Mouse (Mus musculus) forebrain, embryonic 14.5 days (tissue): ENCODE measurements around the gene Alk. TPM values are rescaled to one million over a fixed set of nuclear protein-coding genes. Genes with fewer than 3 reads are reported as not detected.

ENCODE experiments used
- ATAC-seq: fragments of 200-750 bp; cut with Nextera tagmentation; 2 replicates; pipeline ENCODE4 v1.8.0; 2017; ENCODE audit warnings: mild to moderate bottlenecking, moderate library complexity
- DNase-seq: peaks from one replicate; pipeline ENCODE4 v3.0.0-alpha.2; 2015; ENCODE audit warnings: low spot score
- H3K27ac ChIP-seq: fragments of 300-500 bp; sonication (generic); 2 replicates; pipeline ENCODE4 v1.5.1; 2014; ENCODE audit warnings: low read depth, mild to moderate bottlenecking, control low read depth, low read length, moderate library complexity
- H3K27me3 ChIP-seq: fragments of 300-500 bp; sonication (generic); replicated peaks from 2 replicates; pipeline ENCODE4 v1.6.1; 2014; ENCODE audit warnings: low read length, control low read depth, mixed read lengths; ENCODE audit not compliant: control insufficient read depth, insufficient read depth
- H3K36me3 ChIP-seq: fragments of 300-500 bp; sonication (generic); 2 replicates; pipeline ENCODE4 v1.6.1; 2014; ENCODE audit warnings: low read length, control low read depth; ENCODE audit not compliant: control insufficient read depth, insufficient read depth
- H3K4me1 ChIP-seq: fragments of 300-500 bp; sonication (generic); 2 replicates; pipeline ENCODE4 v1.6.1; 2014; ENCODE audit warnings: antibody characterized with exemption, low read length, control low read depth; ENCODE audit not compliant: control insufficient read depth, insufficient read depth
- H3K4me2 ChIP-seq: fragments of 300-500 bp; sonication (generic); 2 replicates; pipeline ENCODE4 v1.6.1; 2014; ENCODE audit warnings: mild to moderate bottlenecking, control low read depth, low read length
- H3K4me3 ChIP-seq: fragments of 300-500 bp; sonication (generic); 2 replicates; pipeline ENCODE4 v1.5.1; 2014; ENCODE audit warnings: low read depth, low read length, control low read depth
- H3K9ac ChIP-seq: fragments of 300-500 bp; sonication (generic); 2 replicates; pipeline ENCODE4 v1.6.1; 2014; ENCODE audit warnings: mild to moderate bottlenecking, low read length, control low read depth, moderate library complexity
- H3K9me3 ChIP-seq: fragments of 300-500 bp; sonication (generic); replicated peaks from 2 replicates; pipeline ENCODE4 v1.6.1; 2016; ENCODE audit warnings: low read length, control low read depth, mixed read lengths; ENCODE audit not compliant: control insufficient read depth
- WGBS: fragments of 180-500 bp; shearing (Covaris S2); extraction: QIAGEN DNeasy Blood & Tissue Kit; methylation state at CpG from one replicate; pipeline ENCODE4 v1.1.7; 2014; 5-methylcytosine and 5-hydroxymethylcytosine counted together
- polyA plus RNA-seq: library from polyadenylated mRNA; unstranded; fragments of >200 nt; fragmentation: Nextera tagmentation; extraction: Ambion mirVana; gene quantifications from 2 replicates; pipeline ENCODE4 v1.2.1, GENCODE M21; 2014

Gene Alk
- polyA plus RNA-seq, 1 experiment from 2014 or later = 0.55 TPM

DNA sequence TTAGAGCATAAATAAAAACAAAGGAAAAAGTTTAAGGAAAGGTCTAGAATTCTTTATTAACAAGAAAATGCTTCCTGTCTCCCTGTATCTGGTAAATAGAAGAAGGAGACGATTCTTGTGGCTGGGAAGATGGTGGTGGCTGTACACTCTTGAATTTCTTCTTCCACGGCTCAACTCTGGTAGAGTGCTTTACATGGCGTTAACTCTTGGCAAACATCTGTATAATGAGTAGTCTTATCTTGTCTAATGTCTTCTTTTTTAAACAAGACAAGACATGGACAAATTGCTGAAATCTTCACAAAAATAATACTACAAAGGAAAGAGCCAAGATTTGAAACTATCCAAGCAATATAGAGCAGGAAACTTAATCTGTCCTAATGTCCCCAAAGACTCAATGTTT, 202.6 kb downstream of the Alk start:
- DNase-seq (no peak), ATAC-seq (no peak)
- no peak overlapping the region for H3K9ac ChIP-seq
- H3K9me3 ChIP-seq = no peaks in the 10 kb centered on the region
- no peaks in the 10 kb centered on the region for H3K27me3 ChIP-seq
- H3K27ac ChIP-seq = no peak overlapping the region
- H3K4me1 ChIP-seq = no peaks in the 10 kb centered on the region
- no peak overlapping the region for H3K4me2 ChIP-seq
- no peaks in the 10 kb centered on the region for H3K36me3 ChIP-seq
- no peak overlapping the region for H3K4me3 ChIP-seq
- 92% methylated on average over 3 of the region's 3 CpGs for WGBS

DNA sequence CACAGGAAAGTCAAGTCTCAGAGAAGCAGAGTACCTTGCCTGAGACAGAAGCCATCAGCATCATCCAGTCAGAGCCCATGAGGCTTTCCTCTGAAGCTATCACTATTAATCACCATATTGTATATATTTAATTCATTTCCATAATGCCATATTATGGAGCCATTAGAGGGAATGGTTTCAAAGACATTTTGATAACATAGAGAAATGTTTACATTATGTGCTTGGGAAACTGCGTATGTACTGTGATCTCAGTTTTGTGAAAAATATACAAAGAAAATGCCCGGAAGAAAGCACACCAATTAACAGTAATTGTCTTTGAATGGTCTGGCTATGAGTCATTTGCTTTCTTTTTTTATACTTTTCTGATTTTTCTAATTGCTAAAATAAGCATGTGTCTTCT, 203.1 kb downstream of the Alk start:
- Histone ChIP-seq H3K36me3 (no peaks in the 10 kb centered on the region), H3K27me3 (no peaks in the 10 kb centered on the region), H3K4me2 (no peak overlapping the region), H3K4me3 (no peak overlapping the region), H3K9ac (no peak overlapping the region), H3K4me1 (no peaks in the 10 kb centered on the region), H3K9me3 (no peaks in the 10 kb centered on the region), H3K27ac (no peak overlapping the region)
- DNase-seq = no peak
- ATAC-seq = no peak
- 72% methylated on average over 2 of the region's 2 CpGs for WGBS

DNA sequence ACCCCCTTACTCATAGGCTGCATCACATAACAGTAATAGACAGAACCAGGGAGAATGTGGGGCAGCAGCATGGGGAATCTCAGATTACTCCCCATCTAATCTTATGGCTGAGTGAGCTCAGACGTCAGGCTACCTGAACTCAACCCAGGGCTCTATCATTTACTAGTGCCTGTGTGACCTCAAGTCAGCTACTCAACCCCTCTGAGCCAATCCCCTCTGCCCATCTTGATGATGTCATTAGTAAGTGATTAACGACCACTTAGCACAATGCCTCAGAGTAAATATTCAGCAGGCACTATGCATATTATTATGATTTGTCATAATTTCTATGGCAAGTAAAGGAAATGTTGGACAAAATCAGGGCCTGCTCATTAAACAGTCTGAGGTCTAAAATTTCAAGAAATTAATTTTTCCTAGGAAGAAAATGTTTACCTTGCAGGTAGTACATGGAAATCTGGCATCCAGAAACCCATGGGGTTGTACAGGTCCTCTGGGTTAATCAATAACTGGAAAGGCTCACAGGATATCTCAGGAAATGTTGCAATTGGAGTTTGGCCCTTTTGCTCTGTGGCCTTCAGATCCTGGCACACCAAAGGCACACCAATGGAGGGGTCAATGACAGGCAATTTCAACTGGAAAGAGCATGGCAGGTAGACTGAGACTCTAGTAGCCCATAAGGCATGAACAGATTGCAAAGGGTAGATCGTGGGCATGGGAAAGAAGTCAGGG, 204.9 kb downstream of the Alk start:
- Histone ChIP-seq H3K4me1 (no peaks in the 10 kb centered on the region), H3K36me3 (no peaks in the 10 kb centered on the region), H3K9ac (no peak overlapping the region), H3K27ac (no peak overlapping the region), H3K4me3 (no peak overlapping the region), H3K9me3 (no peaks in the 10 kb centered on the region), H3K4me2 (no peak overlapping the region), H3K27me3 (no peaks in the 10 kb centered on the region)
- no peak for ATAC-seq
- no peak for DNase-seq
- 75% methylated on average over 3 of the region's 3 CpGs for WGBS

DNA sequence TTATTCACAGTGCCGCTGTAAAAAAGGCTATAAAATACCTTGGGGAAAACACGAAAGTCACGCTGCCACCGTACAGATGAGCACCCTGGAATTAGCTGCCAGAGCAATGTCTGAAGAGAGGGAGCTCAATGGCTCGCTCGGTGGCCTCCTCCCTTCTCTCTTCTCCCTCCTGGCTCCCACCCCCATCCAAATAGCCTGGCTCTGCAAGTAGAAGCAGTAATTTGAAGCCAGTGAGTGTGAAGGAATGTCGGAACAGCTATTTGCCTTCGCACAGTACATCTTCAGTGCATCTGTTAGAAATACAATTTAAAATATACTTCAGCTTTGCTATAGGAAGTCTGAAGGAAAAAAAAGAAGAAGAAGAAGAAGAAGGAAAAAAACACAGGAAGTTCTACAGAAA, 208.5 kb downstream of the Alk start:
- H3K4me1 ChIP-seq = no peaks in the 10 kb centered on the region
- no peak for DNase-seq
- H3K4me3 ChIP-seq = no peak overlapping the region
- no peaks in the 10 kb centered on the region for H3K27me3 ChIP-seq
- ATAC-seq = no peak
- H3K9me3 ChIP-seq = no peaks in the 10 kb centered on the region
- no peak overlapping the region for H3K9ac ChIP-seq
- no peak overlapping the region for H3K4me2 ChIP-seq
- whole genome bisulfite sequencing = 59% methylated on average over 8 of the region's 8 CpGs
- no peak overlapping the region for H3K27ac ChIP-seq
- H3K36me3 ChIP-seq = no peaks in the 10 kb centered on the region

DNA sequence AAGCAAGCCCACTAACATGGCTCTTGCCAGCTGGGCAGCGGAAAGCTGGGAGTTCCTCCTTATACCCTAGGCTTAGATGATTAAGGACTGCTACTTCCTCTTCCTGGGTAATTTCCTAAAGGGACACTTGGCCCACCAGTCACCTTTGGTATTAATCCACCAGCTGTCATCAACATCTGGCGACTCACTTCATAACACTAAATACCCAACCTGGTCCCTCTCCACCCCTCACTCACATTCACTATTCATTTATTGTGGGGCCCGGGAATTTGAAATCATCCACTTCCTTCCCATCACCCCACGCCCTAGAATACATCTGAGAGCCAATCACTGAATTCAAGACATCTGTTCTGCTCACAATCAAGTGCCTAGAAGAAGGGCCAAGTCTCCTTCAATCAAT, 235.4 kb downstream of the Alk start:
- DNase-seq (no peak), ATAC-seq (no peak)
- no peaks in the 10 kb centered on the region for H3K36me3 ChIP-seq
- H3K4me2 ChIP-seq = no peak overlapping the region
- H3K9me3 ChIP-seq = no peaks in the 10 kb centered on the region
- H3K4me3 ChIP-seq = no peak overlapping the region
- no peaks in the 10 kb centered on the region for H3K27me3 ChIP-seq
- WGBS = 88% methylated on average over 4 of the region's 4 CpGs
- H3K4me1 ChIP-seq = no peaks in the 10 kb centered on the region
- H3K27ac ChIP-seq = no peak overlapping the region
- H3K9ac ChIP-seq = no peak overlapping the region

DNA sequence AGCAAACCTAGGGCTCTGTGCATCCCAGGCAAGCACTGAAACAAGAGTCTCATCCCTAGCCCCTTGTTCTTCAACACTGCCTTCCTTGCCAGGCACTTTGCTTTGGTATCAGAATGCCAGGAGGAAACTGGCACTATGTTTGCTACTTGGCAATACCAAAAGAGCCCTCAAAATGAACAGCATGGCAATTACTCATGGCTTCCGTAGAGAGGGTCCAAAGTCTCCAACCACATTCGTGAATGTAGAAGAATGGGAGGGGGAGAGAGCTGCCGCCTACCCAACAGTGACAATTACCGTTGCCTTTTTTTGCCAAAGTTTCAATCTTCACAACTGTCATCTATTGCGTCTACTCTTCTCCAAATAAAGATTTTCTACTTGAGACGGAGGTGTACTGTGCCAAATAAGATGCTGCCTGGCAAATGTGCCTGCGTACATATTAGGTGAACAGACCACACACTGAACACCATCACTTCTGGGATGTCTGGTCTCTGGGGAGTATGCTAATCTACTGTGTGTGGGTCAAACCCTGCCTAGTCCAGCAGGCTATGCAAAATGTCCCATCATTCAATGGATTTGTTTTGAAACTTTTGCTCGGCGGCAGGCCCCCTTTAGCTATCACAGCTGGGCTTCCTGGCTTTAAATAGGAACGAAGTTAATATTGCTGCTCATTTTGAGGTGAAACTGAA, 241.5 kb downstream of the Alk start:
- no peak for ATAC-seq
- peak; percentile 35 for DNase-seq
- no peaks in the 10 kb centered on the region for H3K4me1 ChIP-seq

DNA sequence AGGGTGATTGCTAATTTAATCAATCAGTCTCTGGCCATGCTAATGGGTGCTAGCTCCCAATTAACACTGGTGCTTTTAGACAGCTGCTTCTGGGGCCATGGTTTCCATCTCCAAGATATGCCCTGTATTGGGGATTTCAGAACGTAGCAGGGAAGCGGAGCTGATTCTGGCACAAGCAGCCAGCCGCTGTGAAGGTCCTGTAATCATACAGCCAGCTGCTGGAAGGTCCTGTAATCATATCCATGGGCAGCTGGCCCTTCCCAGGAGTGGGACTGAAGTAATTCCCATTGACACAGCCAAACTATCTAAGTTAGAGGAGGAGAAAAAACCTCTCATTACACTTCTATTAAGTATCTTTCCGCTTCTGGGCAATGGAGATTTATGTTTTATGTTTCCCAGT, 242.5 kb downstream of the Alk start:
- H3K4me1 ChIP-seq = no peaks in the 10 kb centered on the region
- DNase-seq (no peak), ATAC-seq (no peak)
- no peak overlapping the region for H3K9ac ChIP-seq
- no peak overlapping the region for H3K27ac ChIP-seq
- H3K9me3 ChIP-seq = no peaks in the 10 kb centered on the region
- H3K4me2 ChIP-seq = no peak overlapping the region
- no peaks in the 10 kb centered on the region for H3K36me3 ChIP-seq
- no peak overlapping the region for H3K4me3 ChIP-seq
- WGBS = 84% methylated on average over 4 of the region's 4 CpGs
- no peaks in the 10 kb centered on the region for H3K27me3 ChIP-seq

More for the DNA sequence above, 241.5 kb downstream of the Alk start:
- Histone ChIP-seq H3K9ac (no peak overlapping the region), H3K4me2 (no peak overlapping the region), H3K27ac (no peak overlapping the region), H3K9me3 (no peaks in the 10 kb centered on the region), H3K4me3 (no peak overlapping the region), H3K27me3 (no peaks in the 10 kb centered on the region), H3K36me3 (no peaks in the 10 kb centered on the region)
- 78% methylated on average over 10 of the region's 10 CpGs for WGBS

DNA sequence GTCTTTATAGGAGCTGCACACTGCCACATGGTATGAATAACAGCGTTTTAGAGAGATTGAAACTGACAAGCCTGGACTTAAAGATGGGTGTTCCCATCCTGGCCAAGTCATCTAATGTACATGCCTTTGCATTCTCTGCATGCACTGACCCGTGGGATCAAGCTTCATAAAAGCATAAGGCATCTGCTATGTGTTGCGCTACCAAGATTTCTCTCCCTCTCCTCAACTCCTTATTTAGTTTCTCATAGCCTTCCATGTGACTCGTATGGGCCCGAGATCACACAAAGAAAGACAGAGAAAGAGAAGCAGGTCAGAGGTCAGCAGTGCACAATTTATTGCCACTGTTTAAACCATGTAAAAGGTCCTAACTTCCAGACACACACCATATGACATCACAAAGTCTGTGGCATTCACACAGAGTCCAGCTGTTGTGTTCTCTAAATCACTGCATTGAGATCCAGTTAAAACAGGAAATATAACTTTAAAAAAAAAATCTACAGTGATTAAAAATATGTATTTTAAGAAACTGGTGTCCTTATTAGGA, 247.6 kb downstream of the Alk start:
- H3K4me2 ChIP-seq = no peak overlapping the region
- ATAC-seq (no peak), DNase-seq (no peak)
- H3K36me3 ChIP-seq = no peaks in the 10 kb centered on the region
- H3K27me3 ChIP-seq = no peaks in the 10 kb centered on the region
- H3K4me1 ChIP-seq = no peaks in the 10 kb centered on the region
- no peak overlapping the region for H3K9ac ChIP-seq
- H3K9me3 ChIP-seq = no peaks in the 10 kb centered on the region
- H3K27ac ChIP-seq = no peak overlapping the region
- 81% methylated on average over 5 of the region's 5 CpGs for WGBS
- H3K4me3 ChIP-seq = no peak overlapping the region

DNA sequence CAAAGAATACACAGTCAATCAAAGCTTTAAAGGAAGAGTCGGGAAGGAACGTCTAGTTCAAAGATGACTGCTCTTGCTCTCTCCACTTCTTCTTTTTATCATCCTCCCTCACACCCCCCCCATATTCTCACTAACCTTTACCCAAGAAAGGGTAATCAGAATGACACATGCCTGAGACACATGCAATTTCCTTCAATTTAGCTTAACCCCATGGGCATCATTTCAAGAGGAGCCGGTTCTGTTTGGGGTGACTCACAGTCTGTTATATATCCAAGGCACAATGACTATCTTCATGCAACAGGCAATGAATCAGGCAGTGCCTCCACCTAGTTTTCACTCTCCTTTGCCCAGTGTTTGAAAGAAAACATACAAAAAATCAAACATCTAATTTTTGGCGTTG, 265.0 kb downstream of the Alk start:
- Histone ChIP-seq H3K36me3 (no peaks in the 10 kb centered on the region), H3K4me2 (no peak overlapping the region), H3K9ac (no peak overlapping the region), H3K27me3 (no peaks in the 10 kb centered on the region), H3K4me1 (no peaks in the 10 kb centered on the region), H3K9me3 (no peaks in the 10 kb centered on the region), H3K4me3 (no peak overlapping the region), H3K27ac (no peak overlapping the region)
- WGBS = 94% methylated on average over 4 of the region's 4 CpGs
- DNase-seq (no peak), ATAC-seq (no peak)
